Mouse (Mus musculus): ENCODE measurements around the gene Gm20388. TPM values are rescaled to one million over a fixed set of nuclear protein-coding genes. Genes with fewer than 3 reads are reported as not detected.
"Not testable (repeated sequence)": the region's sequence is repeated elsewhere in the genome, so short reads cannot be mapped to it uniquely, and the experiment has no call there.

Gm20388 gene
- polyA plus RNA-seq, 1 experiment from 2014 or later: not detected

DNA sequence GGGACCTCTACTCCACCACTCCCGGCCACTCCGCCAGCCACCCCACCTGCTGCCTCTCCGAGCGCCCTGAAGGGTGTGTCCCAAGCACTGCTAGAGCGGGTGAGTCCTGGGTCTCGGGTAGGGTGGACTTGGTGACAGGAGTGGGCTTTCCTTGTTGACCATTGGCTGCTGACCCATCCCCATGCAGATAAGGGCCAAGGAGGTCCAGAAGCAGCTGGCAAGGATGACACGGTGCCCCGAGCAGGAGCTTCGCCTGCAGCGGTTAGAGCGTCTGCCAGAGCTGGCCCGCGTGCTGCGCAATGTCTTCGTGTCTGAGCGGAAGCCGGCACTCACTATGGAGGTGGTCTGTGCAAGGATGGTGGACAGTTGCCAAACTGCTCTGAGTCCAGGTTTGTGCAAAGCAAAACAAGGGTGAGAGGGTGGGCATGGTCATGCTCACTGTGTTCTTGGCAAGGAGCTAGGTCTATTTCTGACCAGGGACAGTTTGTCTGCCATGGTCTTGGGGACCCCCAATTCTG is 2661.2 kb downstream of the Gm20388 start:
- peaks cover 40% of the 10 kb centered on the region for H3K36me3 ChIP-seq (ENCODE audit: control insufficient read depth, insufficient read depth)
- no peaks in the 10 kb centered on the region for H3K27me3 ChIP-seq (replicated peaks; ENCODE audit: control insufficient read depth, insufficient read depth, low read length)
- peaks cover 17% of the 10 kb centered on the region for H3K4me1 ChIP-seq (replicated peaks; ENCODE audit: control insufficient read depth, insufficient read depth, low read length)
- no peak overlapping the region for H3K9ac ChIP-seq (ENCODE audit: low read depth, low read length)
- H3K27ac ChIP-seq (ENCODE audit: low read depth, low read length): peak overlapping the region; percentile 88; the same call in 1 of the 2 replicates
- no peak for ATAC-seq
- WGBS: 77% methylated on average over 17 of the region's 17 CpGs
- no peak overlapping the region for H3K4me2 ChIP-seq (replicated peaks; ENCODE audit: low read depth)
- H3K4me3 ChIP-seq (ENCODE audit: low read depth, low read length): no peak overlapping the region
- H3K9me3 ChIP-seq (ENCODE audit: control insufficient read depth): no peaks in the 10 kb centered on the region
- TF ChIP-seq CTCF (IDR thresholded peaks at IDR 0.05; ENCODE audit: low read depth): no peak

DNA sequence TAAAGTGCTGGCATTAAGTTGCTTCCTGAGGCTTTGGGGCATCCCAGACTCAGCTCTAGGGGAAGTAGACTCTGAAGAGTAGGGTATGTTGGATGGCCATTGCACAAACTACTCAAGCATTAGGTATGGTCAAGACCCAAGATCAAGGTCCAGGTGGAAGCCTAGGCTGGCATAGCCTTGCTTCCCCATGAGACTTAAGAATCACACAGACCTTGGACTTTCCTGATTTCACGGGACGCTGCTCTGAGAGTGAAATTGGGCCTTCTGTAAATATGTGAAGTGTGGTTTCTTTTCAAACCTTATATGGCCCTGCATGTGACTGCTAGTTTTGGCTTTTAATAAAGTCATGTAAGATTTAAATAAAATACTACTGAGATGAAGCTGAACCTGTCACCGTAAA is 2662.1 kb downstream of the Gm20388 start:
- Histone ChIP-seq H3K4me3 (ENCODE audit: low read depth, low read length) (no peak overlapping the region), H3K9me3 (ENCODE audit: control insufficient read depth) (no peaks in the 10 kb centered on the region), H3K36me3 (ENCODE audit: control insufficient read depth, insufficient read depth) (peaks cover 40% of the 10 kb centered on the region), H3K4me1 (replicated peaks; ENCODE audit: control insufficient read depth, insufficient read depth, low read length) (peaks cover 13% of the 10 kb centered on the region), H3K9ac (ENCODE audit: low read depth, low read length) (no peak overlapping the region), H3K27ac (ENCODE audit: low read depth, low read length) (peak overlapping the region; percentile 88), H3K4me2 (replicated peaks; ENCODE audit: low read depth) (no peak overlapping the region), H3K27me3 (replicated peaks; ENCODE audit: control insufficient read depth, insufficient read depth, low read length) (no peaks in the 10 kb centered on the region)
- WGBS: 57% methylated on average over 3 of the region's 3 CpGs
- TF ChIP-seq CTCF (IDR thresholded peaks at IDR 0.05; ENCODE audit: low read depth): no peak
- no peak for ATAC-seq

DNA sequence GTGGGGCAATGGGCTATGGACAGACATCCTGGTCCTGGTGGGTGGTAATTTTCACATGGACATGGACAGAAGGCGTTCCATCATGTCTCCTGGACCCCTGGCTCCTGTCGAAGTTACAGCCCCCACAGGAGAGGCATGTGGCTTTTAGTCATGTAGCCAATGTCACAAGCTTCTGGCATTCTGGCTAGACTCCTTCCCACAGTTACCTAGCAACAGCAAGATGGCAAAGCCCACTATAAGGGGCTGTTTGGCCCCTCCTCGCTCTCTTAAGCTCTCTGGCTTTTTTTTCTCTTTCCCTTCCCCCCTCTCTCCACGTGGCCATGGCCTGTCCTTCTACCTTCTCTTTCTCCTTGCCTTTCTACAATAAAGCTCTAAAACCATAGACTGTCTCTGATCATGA is 2662.5 kb downstream of the Gm20388 start:
- WGBS: 50% methylated on average over 4 of the region's 4 CpGs
- H3K4me1 ChIP-seq (replicated peaks; ENCODE audit: control insufficient read depth, insufficient read depth, low read length): peaks cover 13% of the 10 kb centered on the region
- not testable (repeated sequence) for H3K4me3 ChIP-seq (ENCODE audit: low read depth, low read length); H3K9ac ChIP-seq (ENCODE audit: low read depth, low read length); H3K9me3 ChIP-seq (ENCODE audit: control insufficient read depth); H3K4me2 ChIP-seq (replicated peaks; ENCODE audit: low read depth); ATAC-seq; H3K27me3 ChIP-seq (replicated peaks; ENCODE audit: control insufficient read depth, insufficient read depth, low read length)
- H3K27ac ChIP-seq (ENCODE audit: low read depth, low read length): peak overlapping the region; percentile 88
- H3K36me3 ChIP-seq (ENCODE audit: control insufficient read depth, insufficient read depth): peaks cover 40% of the 10 kb centered on the region

DNA sequence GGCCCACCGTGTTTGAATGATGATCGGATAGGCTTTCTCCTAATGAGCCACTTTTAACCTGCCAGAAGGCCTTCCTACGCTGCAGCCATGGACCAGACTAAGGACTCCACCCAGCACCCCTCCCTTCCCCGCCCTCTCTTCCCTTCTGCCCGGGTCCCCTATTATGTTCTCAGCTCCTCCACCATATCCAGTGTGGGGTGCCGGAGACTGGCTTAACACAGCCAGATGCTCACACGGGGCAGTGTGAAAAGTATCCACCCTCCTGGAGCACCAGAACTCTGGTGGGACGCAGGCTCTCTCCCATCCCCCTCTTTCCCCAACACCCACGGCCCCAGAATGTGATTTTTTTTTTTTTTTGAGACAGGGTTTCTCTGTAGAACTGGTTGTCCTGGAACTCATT is 2662.9 kb downstream of the Gm20388 start:
- Histone ChIP-seq H3K9me3 (ENCODE audit: control insufficient read depth) (no peaks in the 10 kb centered on the region), H3K36me3 (ENCODE audit: control insufficient read depth, insufficient read depth) (peaks cover 40% of the 10 kb centered on the region), H3K4me1 (replicated peaks; ENCODE audit: control insufficient read depth, insufficient read depth, low read length) (peaks cover 13% of the 10 kb centered on the region), H3K4me2 (replicated peaks; ENCODE audit: low read depth) (no peak overlapping the region), H3K4me3 (ENCODE audit: low read depth, low read length) (no peak overlapping the region), H3K27ac (ENCODE audit: low read depth, low read length) (peak overlapping the region; percentile 88), H3K9ac (ENCODE audit: low read depth, low read length) (no peak overlapping the region), H3K27me3 (replicated peaks; ENCODE audit: control insufficient read depth, insufficient read depth, low read length) (no peaks in the 10 kb centered on the region)
- ATAC-seq: no peak
- 56% methylated on average over 9 of the region's 9 CpGs for WGBS
- TF ChIP-seq CTCF (IDR thresholded peaks at IDR 0.05; ENCODE audit: low read depth): no peak

DNA sequence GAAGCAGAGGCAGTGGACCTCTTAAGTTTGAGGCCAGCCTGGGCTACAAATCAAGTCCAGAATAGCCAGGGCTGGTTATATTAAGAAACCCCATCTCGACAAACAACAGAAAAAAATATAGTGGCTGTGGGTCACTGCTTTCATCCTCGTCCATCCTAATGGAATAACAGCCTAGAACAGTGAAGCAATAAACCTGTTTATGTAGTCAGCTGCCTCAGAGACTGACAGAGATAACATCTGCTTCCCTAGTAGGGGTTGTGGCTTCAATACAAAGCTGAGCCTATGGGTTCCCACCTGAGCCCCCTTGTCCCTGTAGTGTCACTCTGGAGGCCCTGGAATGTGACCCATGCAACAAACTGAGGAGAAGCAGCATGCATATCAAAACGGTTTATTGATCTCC is 2663.6 kb downstream of the Gm20388 start:
- no peak for TF ChIP-seq CTCF (IDR thresholded peaks at IDR 0.05; ENCODE audit: low read depth)
- 17% methylated on average over 3 of the region's 3 CpGs for WGBS
- no peak overlapping the region; the same call in 1 of the 2 replicates for H3K4me2 ChIP-seq (replicated peaks; ENCODE audit: low read depth)

DNA sequence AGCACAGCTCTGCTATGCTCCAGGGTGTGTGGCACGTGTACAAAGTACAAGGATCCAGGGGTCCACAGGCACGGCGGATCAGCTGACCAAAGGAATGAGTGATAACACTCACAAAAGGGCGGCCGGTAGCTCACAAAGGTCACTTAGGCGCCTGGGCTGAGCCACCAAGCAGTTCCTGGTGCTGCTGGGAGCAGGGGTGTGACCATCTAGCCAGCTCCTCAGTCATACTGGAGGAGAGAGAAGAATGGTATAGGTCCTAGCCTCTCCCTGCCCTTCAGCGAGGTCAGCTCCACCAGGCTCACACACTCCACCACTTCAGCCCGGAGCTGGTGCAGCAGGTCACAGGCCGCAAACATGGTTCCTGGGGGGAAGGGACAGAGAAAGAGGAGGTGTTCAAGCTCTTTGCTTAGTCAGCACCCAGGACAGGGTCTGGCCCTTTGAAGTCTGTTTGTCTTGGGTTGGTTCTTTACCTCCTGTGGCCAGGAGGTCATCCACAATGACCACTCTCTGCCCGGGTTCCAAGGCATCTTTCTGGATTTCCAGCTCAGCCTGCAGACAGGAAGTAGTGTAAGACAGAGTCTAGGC is 2664.1 kb downstream of the Gm20388 start:
- peaks cover 38% of the 10 kb centered on the region for H3K36me3 ChIP-seq (ENCODE audit: control insufficient read depth, insufficient read depth)
- H3K27me3 ChIP-seq (replicated peaks; ENCODE audit: control insufficient read depth, insufficient read depth, low read length): no peaks in the 10 kb centered on the region
- H3K9me3 ChIP-seq (ENCODE audit: control insufficient read depth): no peaks in the 10 kb centered on the region
- peaks cover 13% of the 10 kb centered on the region; the same call in 1 of the 2 replicates for H3K4me1 ChIP-seq (replicated peaks; ENCODE audit: control insufficient read depth, insufficient read depth, low read length)
- no peak for TF ChIP-seq CTCF (IDR thresholded peaks at IDR 0.05; ENCODE audit: low read depth)
- 24% methylated on average over 10 of the region's 10 CpGs for WGBS
- peak overlapping the region; percentile 88 for H3K27ac ChIP-seq (ENCODE audit: low read depth, low read length)
- 0 out of 2 replicates have a peak overlapping the region, but pooled peaks have one; percentile 66 for H3K4me3 ChIP-seq (ENCODE audit: low read depth, low read length)
- peak overlapping the region; percentile 27; the same call in 1 of the 2 replicates for H3K9ac ChIP-seq (ENCODE audit: low read depth, low read length)
- ATAC-seq: peak; percentile 79
- H3K4me2 ChIP-seq (replicated peaks; ENCODE audit: low read depth): peak overlapping the region; percentile 86

More for the DNA sequence above, 2663.6 kb downstream of the Gm20388 start:
- Histone ChIP-seq H3K27me3 (replicated peaks; ENCODE audit: control insufficient read depth, insufficient read depth, low read length) (no peaks in the 10 kb centered on the region), H3K4me3 (ENCODE audit: low read depth, low read length) (no peak overlapping the region), H3K27ac (ENCODE audit: low read depth, low read length) (peak overlapping the region; percentile 88), H3K9me3 (ENCODE audit: control insufficient read depth) (no peaks in the 10 kb centered on the region), H3K9ac (ENCODE audit: low read depth, low read length) (peak overlapping the region; percentile 27; the same call in 1 of the 2 replicates), H3K36me3 (ENCODE audit: control insufficient read depth, insufficient read depth) (peaks cover 40% of the 10 kb centered on the region), H3K4me1 (replicated peaks; ENCODE audit: control insufficient read depth, insufficient read depth, low read length) (peaks cover 13% of the 10 kb centered on the region; the same call in 1 of the 2 replicates)
- ATAC-seq: no peak; the same call in 1 of the 2 replicates
